Mouse (Mus musculus) ES-E14 (cell line): ENCODE results near the gene Ttll12. TPM values are rescaled to one million over a fixed set of nuclear protein-coding genes. Genes with fewer than 3 reads are reported as not detected.

Experiments
- DNase-seq: peaks from one replicate; pipeline ENCODE4 v3.0.0-alpha.2; 2013; ENCODE audit warnings: low read depth, low spot score
- H3K27ac ChIP-seq: 2 replicates; pipeline ENCODE4 v1.5.1; 2012; ENCODE audit warnings: low read depth, mild to moderate bottlenecking, low read length, moderate library complexity, mixed read lengths; ENCODE audit not compliant: poor library complexity, insufficient read depth, severe bottlenecking
- H3K36me3 ChIP-seq: 2 replicates; pipeline ENCODE4 v1.6.1; 2012; ENCODE audit warnings: mild to moderate bottlenecking, low read length, moderate library complexity, mixed read lengths; ENCODE audit not compliant: control insufficient read depth, poor library complexity, insufficient read depth, severe bottlenecking
- H3K4me1 ChIP-seq, 2 experiments: fragments of 150-350 bp in 1 of 2; sonication (generic) in 1 of 2; 2 replicates each; pipeline ENCODE4 v1.6.1; 2012; ENCODE audit warnings: low read length in 2 of 2, mild to moderate bottlenecking in 1 of 2, mixed read lengths in 1 of 2; ENCODE audit not compliant: control insufficient read depth in 2 of 2, insufficient read depth in 2 of 2, poor library complexity in 1 of 2
- H3K4me3 ChIP-seq, 2 experiments: fragments of 150-350 bp in 1 of 2; sonication (generic) in 1 of 2; 2 replicates each; pipeline ENCODE4 v1.5.1; 2012; ENCODE audit warnings: low read length in 2 of 2, low read depth in 1 of 2, mild to moderate bottlenecking in 1 of 2, mixed read lengths in 1 of 2; ENCODE audit not compliant: insufficient read depth in 1 of 2, poor library complexity in 1 of 2, severe bottlenecking in 1 of 2
- H3K9ac ChIP-seq: 2 replicates; pipeline ENCODE4 v1.6.1; 2012; ENCODE audit warnings: low read depth, mild to moderate bottlenecking, low read length, mixed read lengths; ENCODE audit not compliant: poor library complexity, insufficient read depth, severe bottlenecking
- H3K9me3 ChIP-seq: fragments of 150-350 bp; sonication (generic); 2 replicates; pipeline ENCODE4 v1.6.1; 2012; ENCODE audit warnings: low read depth, mild to moderate bottlenecking, low read length; ENCODE audit not compliant: control insufficient read depth, insufficient read depth
- CHD2 ChIP-seq: IDR thresholded peaks from 2 replicates; pipeline ENCODE4 v1.6.1; 2014; ENCODE audit warnings: mild to moderate bottlenecking, low read depth, low read length, inconsistent platforms
- HCFC1 ChIP-seq: IDR thresholded peaks from 2 replicates; pipeline ENCODE4 v1.6.1; 2012; ENCODE audit warnings: low read length, inconsistent platforms, borderline replicate concordance; ENCODE audit not compliant: insufficient read depth
- MAFK ChIP-seq: IDR thresholded peaks from 2 replicates; pipeline ENCODE4 v1.6.1; 2014; ENCODE audit warnings: mild to moderate bottlenecking, low read depth, low read length, inconsistent platforms; ENCODE audit not compliant: insufficient read depth
- ZC3H11A ChIP-seq: IDR thresholded peaks from 2 replicates; pipeline ENCODE4 v1.6.1; 2012; ENCODE audit warnings: low read depth, mild to moderate bottlenecking, inconsistent platforms, low read length, borderline replicate concordance
- ZNF384 ChIP-seq: IDR thresholded peaks from 2 replicates; pipeline ENCODE4 v1.6.1; 2012; ENCODE audit warnings: low read depth, low read length, inconsistent platforms
- in situ Hi-C, 2 experiments: fragments of 600-800 bp; cut with MboI; formaldehyde crosslinking; loops; one replicate each; pipeline ENCODE4 v1.15.1; 2025; ENCODE audit warnings: low sequenced_read_pairs in 2 of 2, inconsistent platforms in 1 of 2; ENCODE audit not compliant: unreplicated experiment in 2 of 2
- total RNA-seq: library from RNA; depleted of rRNA; stranded (reverse); fragments of 300-350 nt; gene quantifications from 2 replicates; pipeline ENCODE4 v1.2.3, GENCODE M21; 2012

The Ttll12 gene
- total RNA-seq, 1 experiment, result 45.5 TPM

GRCm38 (mm10) chr15:83607115-83607802 is 12.3 kb upstream of the Ttll12 start:
- Histone ChIP-seq H3K27ac (no peak overlapping the region), H3K36me3 (no peaks in the 10 kb centered on the region), H3K4me3 (no peak overlapping the region), H3K4me1 (no peaks in the 10 kb centered on the region), H3K9ac (no peak overlapping the region), H3K9me3 (no peaks in the 10 kb centered on the region)
- in situ Hi-C loops, result no loop called here
- TF ChIP-seq ZNF384 (no peak), CHD2 (no peak)
- peak; percentile 55 for DNase-seq

- Histone ChIP-seq H3K36me3 (no peaks in the 10 kb centered on the region), H3K27ac (no peak overlapping the region), H3K9me3 (no peaks in the 10 kb centered on the region), H3K4me3 (no peak overlapping the region), H3K9ac (no peak overlapping the region), H3K4me1 (no peaks in the 10 kb centered on the region)
- TF ChIP-seq MAFK (no peak), ZC3H11A (no peak), HCFC1 (no peak), CHD2 (no peak), ZNF384 (no peak)
- in situ Hi-C loops, result no loop called here
- no peak for DNase-seq
Observed at GRCm38 (mm10) chr15:83606700-83607099, 11.7 kb upstream of the Ttll12 start.

GRCm38 (mm10) chr15:83606216-83606615 is 11.3 kb upstream of the Ttll12 start:
- no peak for TF ChIP-seq MAFK
- TF ChIP-seq ZNF384, result no peak
- TF ChIP-seq CHD2, result no peak
- TF ChIP-seq HCFC1, result no peak
- TF ChIP-seq ZC3H11A, result no peak
- in situ Hi-C loops, result no loop called here
- Histone ChIP-seq H3K4me1 (no peaks in the 10 kb centered on the region), H3K27ac (no peak overlapping the region), H3K9me3 (no peaks in the 10 kb centered on the region), H3K4me3 (no peak overlapping the region), H3K9ac (no peak overlapping the region), H3K36me3 (no peaks in the 10 kb centered on the region)
- no peak for DNase-seq

- Histone ChIP-seq H3K27ac (no peak overlapping the region), H3K4me1 (no peaks in the 10 kb centered on the region), H3K9ac (no peak overlapping the region), H3K9me3 (no peaks in the 10 kb centered on the region), H3K4me3 (no peak overlapping the region), H3K36me3 (no peaks in the 10 kb centered on the region)
- no peak for TF ChIP-seq ZC3H11A
- no peak for TF ChIP-seq CHD2
- no peak for TF ChIP-seq MAFK
- TF ChIP-seq HCFC1, result no peak
- in situ Hi-C loops, result no loop called here
- DNase-seq, result no peak
Observed at GRCm38 (mm10) chr15:83603426-83603825, 8.5 kb upstream of the Ttll12 start.

GRCm38 (mm10) chr15:83603046-83603396 is 8.1 kb upstream of the Ttll12 start:
- in situ Hi-C loops, result no loop called here

More at GRCm38 (mm10) chr15:83603046-83603396, 8.1 kb upstream of the Ttll12 start:
- no peaks in the 10 kb centered on the region for H3K9me3 ChIP-seq
- no peaks in the 10 kb centered on the region for H3K4me1 ChIP-seq
- H3K4me3 ChIP-seq, result no peak overlapping the region
- H3K36me3 ChIP-seq, result no peaks in the 10 kb centered on the region
- H3K9ac ChIP-seq, result no peak overlapping the region
- TF ChIP-seq HCFC1, result no peak
- TF ChIP-seq ZC3H11A, result no peak
- TF ChIP-seq ZNF384, result no peak
- no peak for TF ChIP-seq CHD2
- no peak for TF ChIP-seq MAFK
- DNase-seq, result no peak
- no peak overlapping the region for H3K27ac ChIP-seq
